Mouse (Mus musculus) bone marrow, adult 2 months (tissue): Measurements from ENCODE around the gene Cntfr. TPM values are rescaled to one million over a fixed set of nuclear protein-coding genes. Genes with fewer than 3 reads are reported as not detected.
"Not testable (repeated sequence)": the region's sequence is repeated elsewhere in the genome, so short reads cannot be mapped to it uniquely, and the experiment has no call there.

Source experiments
- H3K27ac ChIP-seq: fragments of 200-500 bp; 2 replicates; pipeline ENCODE4 v1.5.1; 2012; ENCODE audit warnings: low read depth, mild to moderate bottlenecking, control low read depth, inconsistent platforms, low read length; ENCODE audit not compliant: control insufficient read depth, poor library complexity, insufficient read depth
- H3K4me1 ChIP-seq: fragments of 200-500 bp; 2 replicates; pipeline ENCODE4 v1.6.1; 2011; ENCODE audit warnings: low read length; ENCODE audit not compliant: control insufficient read depth, insufficient read depth
- H3K4me3 ChIP-seq: fragments of 200-500 bp; replicated peaks from 2 replicates; pipeline ENCODE3; 2011; ENCODE audit warnings: mild to moderate bottlenecking, low read depth, low read length, control low read depth; ENCODE audit not compliant: control insufficient read depth
- CTCF ChIP-seq: fragments of 200-500 bp; IDR thresholded peaks from 2 replicates; pipeline ENCODE4 v1.5.1; 2011; ENCODE audit warnings: low read length, control low read depth; ENCODE audit not compliant: control insufficient read depth, insufficient read depth
- POLR2A ChIP-seq: fragments of 200-500 bp; IDR thresholded peaks from 2 replicates; pipeline ENCODE4 v1.6.1; 2011; ENCODE audit warnings: low read depth, mild to moderate bottlenecking, control low read depth, low read length, borderline replicate concordance; ENCODE audit not compliant: control insufficient read depth
- WGBS: fragments of 180-500 bp; shearing (Covaris S2); methylation state at CpG from one replicate; pipeline ENCODE4 v1.1.7; 2018; 5-methylcytosine and 5-hydroxymethylcytosine counted together
- polyA plus RNA-seq: library from polyadenylated mRNA; stranded (reverse); fragments of >200 nt; gene quantifications from 2 replicates; pipeline ENCODE4 v1.2.4, GENCODE M21; 2011; ENCODE audit warnings: low replicate concordance; ENCODE audit not compliant: missing spikeins, insufficient read depth, insufficient read length

The Cntfr gene
- polyA plus RNA-seq, 1 experiment = not detected

- Histone ChIP-seq H3K4me1 (no peaks in the 10 kb centered on the region), H3K27ac (no peak overlapping the region), H3K4me3 (no peak overlapping the region)
- WGBS = 49% methylated on average over 5 of the region's 5 CpGs
- TF ChIP-seq CTCF (no peak), POLR2A (no peak)
Measured at GRCm38 (mm10) chr4:41704651-41705050, 7.8 kb upstream of the Cntfr start.

GRCm38 (mm10) chr4:41702226-41702625 is 5.3 kb upstream of the Cntfr start:
- H3K27ac ChIP-seq, H3K4me3 ChIP-seq, H3K4me1 ChIP-seq: not testable (repeated sequence)
- 80% methylated on average over 2 of the region's 2 CpGs for WGBS

GRCm38 (mm10) chr4:41700224-41700623 is 3.3 kb upstream of the Cntfr start:
- H3K4me3 ChIP-seq, H3K27ac ChIP-seq, H3K4me1 ChIP-seq: not testable (repeated sequence)
- WGBS = 71% methylated on average over 7 of the region's 8 CpGs

GRCm38 (mm10) chr4:41699783-41700182 is 2.9 kb upstream of the Cntfr start, which contains the start of gene Il11ra1:
Il11ra1 (plus strand) TSS chr4:41699989.
- 72% methylated on average over 10 of the region's 10 CpGs for WGBS
- not testable (repeated sequence) for H3K4me3 ChIP-seq, H3K4me1 ChIP-seq, H3K27ac ChIP-seq

- not testable (repeated sequence) for H3K4me1 ChIP-seq, H3K27ac ChIP-seq, H3K4me3 ChIP-seq
- 7% methylated on average over 24 of the region's 32 CpGs for WGBS
Measured at GRCm38 (mm10) chr4:41698421-41699016, 1.6 kb upstream of the Cntfr start.

- not testable (repeated sequence) for H3K27ac ChIP-seq, H3K4me3 ChIP-seq, H3K4me1 ChIP-seq
- WGBS = 5% methylated on average over 14 of the region's 15 CpGs
Measured at GRCm38 (mm10) chr4:41696452-41696851, 437 bp downstream of the Cntfr start.

GRCm38 (mm10) chr4:41695800-41696199 is 1.1 kb downstream of the Cntfr start:
- H3K4me3 ChIP-seq, H3K27ac ChIP-seq, H3K4me1 ChIP-seq: not testable (repeated sequence)
- WGBS = 4% methylated on average over 12 of the region's 38 CpGs

- H3K27ac ChIP-seq, H3K4me1 ChIP-seq, H3K4me3 ChIP-seq: not testable (repeated sequence)
- WGBS = 16% methylated on average over 4 of the region's 4 CpGs
Measured at GRCm38 (mm10) chr4:41693511-41693910, 3.4 kb downstream of the Cntfr start.

- H3K4me3 ChIP-seq, H3K4me1 ChIP-seq, H3K27ac ChIP-seq: not testable (repeated sequence)
- WGBS = no CpG with 5 or more reads among the region's 4 CpGs
Measured at GRCm38 (mm10) chr4:41690014-41690413, 6.9 kb downstream of the Cntfr start.

GRCm38 (mm10) chr4:41688562-41688961 is 8.3 kb downstream of the Cntfr start:
- not testable (repeated sequence) for H3K27ac ChIP-seq, H3K4me1 ChIP-seq, H3K4me3 ChIP-seq
- WGBS = 74% methylated on average over 1 of the region's 1 CpGs

- 58% methylated on average over 10 of the region's 10 CpGs for WGBS
- not testable (repeated sequence) for H3K4me1 ChIP-seq, H3K27ac ChIP-seq, H3K4me3 ChIP-seq
Measured at GRCm38 (mm10) chr4:41685882-41686492, 10.9 kb downstream of the Cntfr start.

GRCm38 (mm10) chr4:41684931-41685453 is 11.9 kb downstream of the Cntfr start:
- not testable (repeated sequence) for H3K4me3 ChIP-seq, H3K27ac ChIP-seq
- 4% methylated on average over 14 of the region's 14 CpGs for WGBS

GRCm38 (mm10) chr4:41684131-41684930 is 12.6 kb downstream of the Cntfr start:
- WGBS = 11% methylated on average over 23 of the region's 27 CpGs
- not testable (repeated sequence) for H3K4me1 ChIP-seq, H3K4me3 ChIP-seq

More at GRCm38 (mm10) chr4:41684931-41685453, 11.9 kb downstream of the Cntfr start:
- not testable (repeated sequence) for H3K4me1 ChIP-seq

More at GRCm38 (mm10) chr4:41684131-41684930, 12.6 kb downstream of the Cntfr start:
- H3K27ac ChIP-seq = not testable (repeated sequence)
